Mouse (Mus musculus) frontal cortex, postnatal 36 days (tissue): ENCODE results near the gene Taar7d.
"Not testable (repeated sequence)": the region's sequence is repeated elsewhere in the genome, so short reads cannot be mapped to it uniquely, and the experiment has no call there.

ENCODE experiments used
- DNase-seq, 2 experiments: peaks; one replicate each; pipeline ENCODE4 v3.0.0; 2022; ENCODE audit warnings: low spot score in 2 of 2

The Taar7d gene

GRCm38 (mm10) chr10:24026922-24027321, at the start of gene Taar7d:
Taar7d (plus strand) TSS chr10:24027222.
- no peak for DNase-seq

DNA sequence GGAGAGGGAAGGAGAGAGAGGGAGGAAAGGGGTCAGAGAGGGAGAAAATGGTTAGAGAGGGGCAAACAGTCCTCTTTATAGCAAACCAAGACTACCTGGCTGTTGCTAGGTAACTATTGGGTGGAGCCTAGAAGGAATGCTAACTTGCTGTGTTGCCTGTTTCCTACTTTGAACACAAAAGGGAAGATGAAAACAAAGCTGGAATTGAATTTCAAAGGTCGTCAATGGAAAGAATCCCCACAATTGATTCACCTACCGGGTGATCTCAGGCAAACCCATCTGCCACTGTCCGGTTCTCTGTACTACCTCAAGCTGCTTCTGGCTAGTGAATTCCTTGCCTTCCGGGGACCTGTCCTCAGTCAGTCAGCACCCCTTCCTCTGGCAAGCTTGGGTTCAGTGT, 49.1 kb upstream of the Taar7d start:
- no peak for DNase-seq

DNA sequence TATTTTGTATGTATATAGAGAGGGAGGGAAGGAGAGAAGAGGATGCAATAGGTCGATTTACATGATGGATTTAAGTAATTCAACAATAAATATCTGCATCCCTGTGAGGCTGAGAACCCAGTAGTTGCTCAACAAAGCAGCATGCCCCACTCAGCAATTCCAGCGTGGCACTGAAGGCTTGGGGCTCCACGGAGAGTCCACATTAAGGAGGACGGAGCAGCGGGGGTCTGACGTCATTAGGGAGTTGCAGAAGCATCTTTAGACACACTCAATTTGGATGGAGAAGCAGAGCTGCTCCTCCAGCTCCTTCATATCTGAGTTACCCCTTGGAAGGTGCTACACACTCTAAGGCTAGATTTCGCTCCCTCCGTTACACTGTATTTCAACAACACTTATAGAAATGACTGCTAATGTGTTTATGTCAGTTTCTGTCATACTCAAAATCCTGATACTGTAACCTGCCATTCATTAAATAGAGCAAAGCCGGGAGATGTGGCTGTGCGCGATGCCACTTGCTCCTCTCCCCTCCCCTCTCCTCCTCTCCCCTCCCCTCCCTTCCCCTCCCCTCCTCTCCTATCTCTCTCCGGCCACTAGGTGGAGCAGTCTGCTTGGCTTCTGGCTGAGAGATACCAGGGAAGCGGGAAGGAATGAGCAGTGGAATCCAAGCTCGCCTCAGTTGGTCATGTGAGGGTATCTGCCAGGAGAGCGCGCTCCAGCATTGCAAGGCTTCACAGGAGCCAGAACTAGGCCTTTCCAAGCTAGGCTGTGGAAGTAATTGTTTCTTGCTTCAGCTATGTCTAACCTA, 47.9 kb upstream of the Taar7d start:
- peak; percentile 57 to 70 for DNase-seq

GRCm38 (mm10) chr10:23985546-23985945, 41.5 kb upstream of the Taar7d start, which contains the start of gene Taar6:
Taar6 (minus strand) TSS chr10:23985646.
- DNase-seq = no peak

- no peak for DNase-seq
Observed at GRCm38 (mm10) chr10:23986419-23986818, 40.6 kb upstream of the Taar7d start.

DNA sequence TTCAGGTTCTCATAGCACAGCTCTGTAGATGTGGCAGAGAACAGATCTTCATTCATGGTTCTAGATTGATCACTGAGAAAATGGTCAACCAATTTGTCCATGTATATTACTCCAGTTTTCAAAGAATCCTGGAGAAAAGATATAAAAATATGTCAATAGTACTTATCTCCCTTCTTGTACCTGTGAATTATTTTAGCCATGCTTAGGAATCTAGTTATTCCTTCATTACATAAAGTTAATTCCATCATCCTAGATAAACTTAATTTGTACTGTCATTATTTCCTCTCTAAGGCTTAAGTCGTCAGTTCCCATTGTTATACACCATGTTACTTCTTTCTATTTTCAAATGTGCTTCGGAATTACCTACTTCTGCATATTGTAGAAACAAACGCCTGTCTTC, 33.6 kb upstream of the Taar7d start, which contains the start of gene Taar7a:
TSS of gene Taar7a (minus strand) at position 101 of the 400 bp plus-strand sequence.
- DNase-seq = no peak

DNA sequence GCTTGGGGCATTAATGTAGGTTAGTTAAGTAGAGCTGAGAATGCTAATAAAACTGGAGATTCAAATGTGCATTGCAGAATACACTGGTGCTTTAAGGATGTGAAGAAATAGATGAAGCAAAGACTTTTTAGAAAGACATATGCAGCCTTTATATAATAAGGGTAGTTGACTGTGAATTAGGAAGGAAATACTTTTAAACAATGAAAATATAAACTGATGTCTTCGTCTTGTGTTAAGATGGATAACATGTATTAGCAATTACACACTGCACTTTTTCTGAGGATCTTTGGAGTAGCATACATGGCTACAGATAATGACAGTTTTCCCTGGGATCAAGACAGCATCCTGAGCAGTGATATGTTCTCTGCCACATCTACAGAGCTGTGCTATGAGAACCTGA, 27.4 kb upstream of the Taar7d start, which contains the start of gene Taar7b:
TSS of gene Taar7b (plus strand) at position 301 of the 400 bp plus-strand sequence.
- no peak for DNase-seq

GRCm38 (mm10) chr10:24006442-24006841, 20.6 kb upstream of the Taar7d start:
- DNase-seq = no peak

GRCm38 (mm10) chr10:24007034-24007433, 20.0 kb upstream of the Taar7d start:
- DNase-seq = no peak

DNA sequence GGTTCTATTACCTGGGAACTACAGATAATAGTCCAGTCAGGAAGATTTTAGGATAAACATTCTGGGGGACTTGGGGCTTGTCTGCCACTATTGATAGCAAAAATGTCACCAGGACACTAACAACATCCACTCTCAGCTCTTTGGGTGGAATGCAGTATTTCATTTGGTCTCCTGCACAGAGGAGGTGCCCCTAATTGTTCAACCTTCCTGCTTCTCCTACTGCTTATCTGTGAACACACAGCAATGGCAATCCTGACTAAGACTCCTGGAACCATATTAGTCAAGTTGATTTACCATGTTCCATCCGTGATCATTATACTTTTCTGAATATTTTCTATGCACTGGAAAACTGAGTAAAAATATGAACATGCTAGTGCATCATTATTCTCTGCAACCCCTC, 18.9 kb upstream of the Taar7d start:
- DNase-seq = no peak

DNA sequence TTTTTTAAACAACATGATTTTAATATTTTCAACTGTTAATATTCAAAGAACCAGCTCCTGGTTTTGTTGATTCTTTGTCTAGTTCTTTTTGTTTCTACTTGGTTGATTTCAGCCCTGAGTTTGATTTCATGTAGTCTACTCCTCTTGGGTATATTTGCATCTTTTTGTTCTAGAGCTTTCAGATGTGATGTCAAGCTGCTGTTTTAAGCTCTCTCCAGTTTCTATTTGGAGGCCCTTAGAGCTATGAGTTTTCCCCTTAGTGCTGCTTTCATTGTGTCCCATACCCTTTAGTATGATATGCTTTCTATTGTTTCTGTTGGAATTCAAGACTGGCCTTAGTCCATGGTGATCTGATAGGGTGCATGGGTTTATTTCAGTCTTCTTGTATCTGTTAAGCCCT, 4.3 kb downstream of the Taar7d start:
- no peak for DNase-seq

- DNase-seq = no peak
Observed at GRCm38 (mm10) chr10:24037314-24037713, 10.3 kb downstream of the Taar7d start, which contains the start of gene Taar7e. Taar7e (plus strand) TSS chr10:24037614.

DNA sequence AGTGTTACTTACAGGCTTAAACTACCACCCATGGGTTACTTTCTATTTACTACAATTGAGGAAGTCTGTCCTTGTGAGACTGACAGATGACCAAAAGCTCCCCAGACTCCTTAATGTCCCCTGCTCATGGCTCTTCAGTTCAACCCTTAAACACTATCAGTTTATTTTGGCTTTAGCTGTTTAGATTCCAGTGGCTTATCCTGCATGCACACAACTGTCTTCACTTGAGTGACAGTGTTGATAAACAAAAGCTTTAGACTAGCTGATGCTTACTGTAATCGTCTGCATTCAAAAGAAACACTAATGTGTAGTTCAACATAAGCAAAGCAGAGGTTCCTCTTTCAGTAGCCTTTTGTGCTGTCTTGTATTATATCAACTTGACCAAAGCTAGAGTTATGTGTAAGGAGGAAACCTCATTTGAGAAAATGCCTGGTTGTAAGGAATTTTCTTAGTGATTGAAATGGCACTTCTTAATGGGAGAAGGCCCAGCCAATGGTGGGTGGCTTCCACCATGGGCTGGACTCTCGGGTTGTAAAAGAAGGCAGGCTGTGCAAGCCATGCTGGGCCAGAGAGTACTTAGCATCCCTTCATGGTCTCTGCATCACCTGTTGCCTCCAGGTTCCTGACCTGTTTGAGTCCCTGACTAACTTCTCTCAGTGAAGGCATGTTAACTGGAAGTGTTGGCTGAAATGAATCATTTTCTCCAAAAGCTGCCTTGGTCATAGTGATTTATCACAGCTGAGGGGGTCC, 13.3 kb downstream of the Taar7d start:
- DNase-seq = no peak

DNA sequence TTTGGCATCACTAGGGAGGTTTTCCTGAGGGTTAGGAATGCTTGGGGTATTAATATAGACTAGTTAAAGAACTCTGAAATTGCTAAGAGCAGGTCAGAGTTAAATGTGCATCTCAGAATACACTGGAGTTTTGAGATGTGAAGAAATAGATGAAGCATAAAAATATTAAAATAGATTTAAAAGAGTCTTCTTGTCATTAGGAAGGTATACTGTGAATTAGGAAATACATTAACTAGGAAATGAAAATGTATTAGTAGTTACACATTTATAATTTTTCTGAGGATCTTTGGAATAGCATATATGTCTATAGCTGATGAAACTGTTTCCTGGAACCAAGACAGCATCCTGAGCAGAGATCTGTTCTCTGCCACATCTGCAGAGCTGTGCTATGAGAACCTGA, 22.2 kb downstream of the Taar7d start, which contains the start of gene Taar7f:
TSS of gene Taar7f (plus strand) at position 301 of the 400 bp plus-strand sequence.
- DNase-seq = no peak

GRCm38 (mm10) chr10:24052039-24052438, 25.0 kb downstream of the Taar7d start:
- DNase-seq = no peak

DNA sequence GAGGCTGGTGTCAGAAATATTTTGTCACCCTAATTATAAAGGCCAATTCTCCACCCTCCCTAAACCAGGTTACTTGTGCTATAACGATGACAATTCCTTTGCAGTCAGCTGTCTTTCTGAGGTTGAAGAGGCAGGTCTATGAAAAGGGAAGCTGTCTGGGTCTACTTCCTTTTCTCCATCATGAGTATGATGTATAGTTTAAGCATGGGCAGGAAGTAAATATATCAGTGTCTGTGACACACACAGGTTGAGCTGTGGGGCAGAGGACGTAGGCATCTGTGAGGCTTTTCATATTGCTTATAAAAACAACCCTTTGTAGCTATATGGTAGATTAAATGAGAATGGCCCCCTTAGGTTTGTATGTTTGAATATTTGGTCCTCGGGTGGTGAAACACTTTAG, 32.0 kb downstream of the Taar7d start:
- no peak for DNase-seq

GRCm38 (mm10) chr10:24074751-24075150, 47.7 kb downstream of the Taar7d start:
- DNase-seq = not testable (repeated sequence)

- not testable (repeated sequence) for DNase-seq
Observed at GRCm38 (mm10) chr10:24076200-24076599, 49.2 kb downstream of the Taar7d start, which contains the start of gene Taar8a. Taar8a (plus strand) TSS chr10:24076500.
